Mouse (Mus musculus) cerebellum, postnatal 36 days (tissue): ENCODE results near the gene Slc38a2.

Experiments used
- DNase-seq, 2 experiments: peaks; one replicate each; pipeline ENCODE4 v3.0.0; 2021 to 2022; ENCODE audit warnings: mixed read lengths in 2 of 2

The Slc38a2 gene

GRCm38 (mm10) chr15:96660590-96661141 is 38.9 kb downstream of the Slc38a2 start:
- DNase-seq: no peak

- no peak for DNase-seq
Measured at GRCm38 (mm10) chr15:96658275-96658602, 41.3 kb downstream of the Slc38a2 start.

- DNase-seq: no peak
Measured at GRCm38 (mm10) chr15:96657576-96658274, 41.8 kb downstream of the Slc38a2 start.

- no peak for DNase-seq
Measured at GRCm38 (mm10) chr15:96655514-96655913, 44.0 kb downstream of the Slc38a2 start.

GRCm38 (mm10) chr15:96654714-96655113 is 44.8 kb downstream of the Slc38a2 start:
- no peak for DNase-seq

- no peak for DNase-seq
Measured at GRCm38 (mm10) chr15:96653011-96653410, 46.5 kb downstream of the Slc38a2 start.

GRCm38 (mm10) chr15:96652531-96652930 is 47.0 kb downstream of the Slc38a2 start:
- DNase-seq: peak in 1 of 2 experiments; percentile 32

- no peak for DNase-seq
Measured at GRCm38 (mm10) chr15:96647376-96647775, 52.2 kb downstream of the Slc38a2 start.

- DNase-seq: peak; percentile 56 to 60
Measured at GRCm38 (mm10) chr15:96642436-96643405, 56.8 kb downstream of the Slc38a2 start, which contains the start of gene Slc38a1. TSS of gene Slc38a1 (minus strand) at chr15:96642913.

- DNase-seq: peak; percentile 43 to 53
Measured at GRCm38 (mm10) chr15:96641821-96642435, 57.6 kb downstream of the Slc38a2 start.

GRCm38 (mm10) chr15:96641111-96641820 is 58.3 kb downstream of the Slc38a2 start:
- peak; percentile 78 to 79 for DNase-seq

GRCm38 (mm10) chr15:96640291-96640985 is 59.1 kb downstream of the Slc38a2 start:
- DNase-seq: peak in 1 of 2 experiments; percentile 42

- DNase-seq: peak in 1 of 2 experiments; percentile 26
Measured at GRCm38 (mm10) chr15:96639630-96640029, 59.9 kb downstream of the Slc38a2 start.

GRCm38 (mm10) chr15:96638656-96639055 is 60.9 kb downstream of the Slc38a2 start:
- no peak for DNase-seq

- no peak for DNase-seq
Measured at GRCm38 (mm10) chr15:96638173-96638572, 61.4 kb downstream of the Slc38a2 start.
